14 mouse cellular contexts compared by ENCODE assay signal in the genomic region with DNA sequence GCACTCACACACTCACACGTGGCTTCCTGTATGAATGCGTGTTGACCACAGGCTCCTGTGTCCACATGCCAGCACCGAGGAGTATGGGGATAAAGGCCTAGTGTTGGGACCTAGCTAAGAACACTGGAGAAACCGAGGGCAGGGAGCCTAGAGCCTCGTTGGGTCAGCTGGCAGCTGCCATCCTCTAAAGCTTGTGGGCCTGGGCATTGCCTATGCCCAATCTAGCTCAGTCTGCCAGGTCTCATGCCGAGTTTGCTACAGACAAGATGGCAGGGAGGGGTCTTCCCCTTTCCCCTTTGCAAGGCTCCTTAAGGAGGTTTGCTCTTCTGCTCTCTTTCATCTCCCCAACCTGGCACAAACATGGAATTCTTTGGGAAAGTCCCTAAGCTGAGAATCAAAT.
"Had no signal": no experiment of that assay in that cellular context is flagged by ENCODE, and none has a peak within 500 bp of the region (broad histone marks: within the 10 kb centered on the region; RNA-seq: fewer than 3 reads in every experiment).

No protein-coding gene starts in this region.

- H3K27me3 ChIP-seq: liver, embryonic 15.5 days had no signal

- H3K27ac ChIP-seq: kidney, postnatal 0 days; limb, embryonic 10.5 days; liver, embryonic 15.5 days; stomach, embryonic 15.5 days had no signal

- H3K9me3 ChIP-seq: limb, embryonic 10.5 days; liver, embryonic 15.5 days; stomach, embryonic 15.5 days had no signal

- H3K4me3 ChIP-seq: limb, embryonic 10.5 days; liver, embryonic 15.5 days; stomach, embryonic 15.5 days had no signal

- H3K4me1 ChIP-seq: liver, embryonic 15.5 days had no signal

- ATAC-seq: lung, postnatal 0 days; midbrain, embryonic 16.5 days had no signal

- H3K9ac ChIP-seq: liver, embryonic 15.5 days; stomach, embryonic 15.5 days had no signal

- DNase-seq: kidney, adult 9 months; kidney, postnatal 36 days; lung, adult 2 months; lung, postnatal 36 days; right cerebral cortex, postnatal 14 days; thymus, adult 2 months; thymus, postnatal 25 days had no signal

- H3K4me2 ChIP-seq: liver, embryonic 11.5 days; liver, embryonic 15.5 days; stomach, embryonic 15.5 days had no signal

- H3K36me3 ChIP-seq: limb, embryonic 10.5 days; liver, embryonic 15.5 days; stomach, embryonic 15.5 days had no signal
